In the genomic region with DNA sequence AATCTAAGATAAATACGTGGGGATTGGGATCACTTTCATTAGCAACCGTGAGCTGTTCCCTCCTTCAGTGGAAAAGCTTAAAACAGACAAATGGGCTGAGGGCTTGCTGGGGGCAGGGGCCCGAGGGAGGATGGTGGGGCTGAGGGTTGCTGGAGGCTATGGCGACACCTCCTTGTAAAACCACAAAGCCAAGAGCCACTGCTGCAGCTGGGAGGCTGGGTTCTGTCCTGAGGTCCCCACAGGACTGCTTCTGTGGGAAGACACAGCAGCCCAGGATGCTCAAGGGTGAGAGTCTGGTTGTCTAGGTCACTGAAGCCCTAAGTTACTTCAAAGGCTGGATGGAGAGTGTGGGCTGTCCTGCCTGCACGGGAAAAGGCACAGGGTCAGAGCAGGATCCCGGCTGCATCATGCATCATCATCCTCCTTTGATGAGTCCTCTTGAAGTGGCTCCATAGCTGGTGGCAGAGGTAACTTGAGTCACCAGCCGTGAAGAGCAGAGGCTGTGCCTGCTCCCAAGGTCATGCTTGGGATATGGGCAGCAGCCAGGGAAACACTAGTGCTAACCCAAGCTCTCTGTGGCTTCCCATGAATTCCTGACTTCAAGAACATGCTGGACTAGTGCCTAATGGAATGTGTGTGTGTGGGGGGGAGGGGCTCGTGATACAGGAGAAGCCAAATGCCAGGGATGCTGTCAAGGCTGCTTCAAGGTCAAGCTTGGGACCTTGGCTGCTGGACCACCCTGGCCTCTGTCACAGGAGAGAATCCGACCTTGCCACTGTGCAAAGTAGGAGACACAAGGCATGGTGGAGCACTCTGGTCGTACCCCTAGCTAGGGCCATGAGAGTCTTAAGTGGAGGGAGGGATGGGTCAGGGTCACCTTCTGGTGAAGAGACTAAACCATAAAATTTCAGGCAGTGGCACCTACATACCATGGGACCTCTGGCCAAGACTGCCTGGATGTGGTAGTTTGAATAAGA, we compare ENCODE assay signal across 9 mouse cellular contexts. TPM values are rescaled to one million over a fixed set of nuclear protein-coding genes. Genes with fewer than 3 reads are reported as not detected.
DNase-seq lines count a peak whose midpoint lies in the region; ATAC-seq lines count a peak whose summit lies in the region.
"Had no signal": no experiment of that assay in that cellular context is flagged by ENCODE, and none has a peak within 500 bp of the region (broad histone marks: within the 10 kb centered on the region; RNA-seq: fewer than 3 reads in every experiment).

No protein-coding gene starts in this region.

- no peaks in the 10 kb centered on the region for H3K36me3 ChIP-seq in embryonic facial prominence, embryonic 14.5 days (ENCODE audit: control insufficient read depth, insufficient read depth, low read length)

- peaks cover 16% of the 10 kb centered on the region for H3K4me1 ChIP-seq in embryonic facial prominence, embryonic 14.5 days (ENCODE audit: control insufficient read depth, insufficient read depth, low read length)

- ATAC-seq in embryonic facial prominence, embryonic 14.5 days (ENCODE audit: low read depth), result peak; percentile 56; the same call in 1 of the 2 replicates
- no peak for ATAC-seq in erythroblast, adult 5-6 weeks (replicated peaks; ENCODE audit: low FRiP score, poor library complexity, severe bottlenecking)

- no peak overlapping the region for H3K4me3 ChIP-seq in embryonic facial prominence, embryonic 14.5 days (ENCODE audit: low read depth, low read length)

- H3K27ac ChIP-seq in embryonic facial prominence, embryonic 14.5 days (replicated peaks; ENCODE audit: low read depth, low read length), result no peak overlapping the region; the same call in 1 of the 2 replicates

- H3K9me3 ChIP-seq in embryonic facial prominence, embryonic 14.5 days (ENCODE audit: control insufficient read depth, low read length), result no peaks in the 10 kb centered on the region

- no peaks in the 10 kb centered on the region for H3K27me3 ChIP-seq in embryonic facial prominence, embryonic 14.5 days (replicated peaks; ENCODE audit: control insufficient read depth, insufficient read depth, low read length)

- peak overlapping the region; percentile 22 for H3K4me2 ChIP-seq in embryonic facial prominence, embryonic 14.5 days (ENCODE audit: low read depth, low read length)

- DNase-seq in heart, adult 9 months (ENCODE audit: low spot score in 2 of 2), result peak; percentile 12 to 15
- DNase-seq in heart, postnatal 25 days (ENCODE audit: low spot score), result no peak
- DNase-seq in embryonic facial prominence, embryonic 14.5 days (ENCODE audit: low spot score), result peak; percentile 30
- DNase-seq in kidney, adult 18-20 months, result peak; percentile 23
- DNase-seq in neural tube, embryonic 10.5 days (ENCODE audit: extremely low spot score, low spot score), result peak; percentile 43
- DNase-seq in cerebellum, postnatal 10 days, result no peak
- no peak for DNase-seq in cerebellum, adult 9-10 months

- intact Hi-C loops in heart, postnatal 25 days (cut with DNase I), result no loop called here

- no peak overlapping the region for H3K9ac ChIP-seq in embryonic facial prominence, embryonic 14.5 days (ENCODE audit: low read depth, low read length)

- WGBS in embryonic facial prominence, embryonic 14.5 days, result 32% methylated on average over 10 of the region's 10 CpGs

RNA-seq across cellular contexts. Expression of a gene that starts 22.7 kb away (rescaled TPM):
- total RNA-seq in heart, postnatal 25 days (2021), result under 1 TPM; 0.47 to 0.56 TPM
- 1.4 and 2.6 TPM in 2 replicates for polyA plus RNA-seq in embryonic facial prominence, embryonic 14.5 days (2014; fragmentation: Nextera tagmentation; extraction: Ambion mirVana)
- total RNA-seq in erythroblast, adult 5-6 weeks (2015; ENCODE audit: low replicate concordance), result not detected in 2 replicates
- total RNA-seq in erythroblast, adult 5-6 weeks (2017; ENCODE audit: low replicate concordance), result not detected in 2 replicates
- polyA plus RNA-seq: C2C12 had no signal

Comparison
In these comparisons a context has a peak if more than half of its experiments do, and no peak if none do; other contexts are left out.
1. DNase-seq: peak in heart, adult 9 months (2 of 2), embryonic facial prominence, embryonic 14.5 days (single experiment), kidney, adult 18-20 months (single experiment) and neural tube, embryonic 10.5 days (single experiment); none in heart, postnatal 25 days (single experiment), cerebellum, postnatal 10 days (0 of 2) and cerebellum, adult 9-10 months (single experiment).